Mouse (Mus musculus) heart, postnatal 14 days (tissue): ENCODE measurements around the gene Fxyd1. TPM values are rescaled to one million over a fixed set of nuclear protein-coding genes. Genes with fewer than 3 reads are reported as not detected.

Source experiments
- DNase-seq, 2 experiments: peaks; one replicate each; pipeline ENCODE4 v3.0.0; 2021 to 2022
- intact Hi-C: fragments of 180-260 bp; cut with DNase I; formaldehyde crosslinking; loops from one replicate; pipeline ENCODE4 v1.15.1; 2025
- total RNA-seq, 2 experiments: library from RNA; stranded (reverse); gene quantifications; 2 replicates each; pipeline ENCODE4 v1.2.3; 2021

Fxyd1 gene
- total RNA-seq, 2 experiments from 2014 or later: 712 to 747 TPM

- intact Hi-C loops: no loop called here
- no peak for DNase-seq
Observed at GRCm38 (mm10) chr7:31081106-31081505, 24.1 kb upstream of the Fxyd1 start.

- DNase-seq: no peak
- intact Hi-C loops: no loop called here
Observed at GRCm38 (mm10) chr7:31080611-31081010, 23.6 kb upstream of the Fxyd1 start.

GRCm38 (mm10) chr7:31079670-31080069 is 22.7 kb upstream of the Fxyd1 start:
- no peak for DNase-seq

GRCm38 (mm10) chr7:31077885-31078445 is 21.0 kb upstream of the Fxyd1 start:
- intact Hi-C loops: loop anchor here (1.0 to 10.0 kb wide), 2 partner anchors 19 to 203 kb away; partner anchors contain the start of gene Lgi4
- peak; percentile 30 to 71 for DNase-seq

More at GRCm38 (mm10) chr7:31079670-31080069, 22.7 kb upstream of the Fxyd1 start:
- intact Hi-C loops: loop anchor here (10.0 kb wide), 1 partner anchor 205 kb away; no protein-coding TSS in a partner anchor

- intact Hi-C loops: loop anchor here (10.0 kb wide), 1 partner anchor 203 kb away; no protein-coding TSS in a partner anchor
- DNase-seq: no peak
Observed at GRCm38 (mm10) chr7:31077470-31077869, 20.5 kb upstream of the Fxyd1 start.

- DNase-seq: no peak
- intact Hi-C loops: loop anchor here (10.0 kb wide), 1 partner anchor 202 kb away; no protein-coding TSS in a partner anchor
Observed at GRCm38 (mm10) chr7:31076492-31076891, 19.5 kb upstream of the Fxyd1 start, which contains the start of gene Fxyd3. Fxyd3 (minus strand) TSS chr7:31076704.

- intact Hi-C loops: loop anchor here (10.0 kb wide), 1 partner anchor 200 kb away; no protein-coding TSS in a partner anchor
Observed at GRCm38 (mm10) chr7:31074713-31075069, 17.7 kb upstream of the Fxyd1 start.

GRCm38 (mm10) chr7:31074061-31074712 is 17.2 kb upstream of the Fxyd1 start:
- intact Hi-C loops: loop anchor here (10.0 kb wide), 1 partner anchor 199 kb away; no protein-coding TSS in a partner anchor
- DNase-seq: no peak

More at GRCm38 (mm10) chr7:31074713-31075069, 17.7 kb upstream of the Fxyd1 start:
- no peak for DNase-seq

GRCm38 (mm10) chr7:31073546-31073945 is 16.5 kb upstream of the Fxyd1 start:
- intact Hi-C loops: loop anchor here (10.0 kb wide), 1 partner anchor 199 kb away; no protein-coding TSS in a partner anchor
- no peak for DNase-seq

- intact Hi-C loops: loop anchor here (10.0 kb wide), 1 partner anchor 198 kb away; no protein-coding TSS in a partner anchor
- no peak for DNase-seq
Observed at GRCm38 (mm10) chr7:31072326-31072725, 15.3 kb upstream of the Fxyd1 start.

- no peak for DNase-seq
- intact Hi-C loops: loop anchor here (10.0 kb wide), 1 partner anchor 196 kb away; no protein-coding TSS in a partner anchor
Observed at GRCm38 (mm10) chr7:31070324-31070723, 13.3 kb upstream of the Fxyd1 start.

GRCm38 (mm10) chr7:31069491-31069890 is 12.5 kb upstream of the Fxyd1 start:
- intact Hi-C loops: no loop called here
- DNase-seq: no peak

GRCm38 (mm10) chr7:31067836-31068235 is 10.8 kb upstream of the Fxyd1 start:
- DNase-seq: no peak
- intact Hi-C loops: no loop called here

GRCm38 (mm10) chr7:31063074-31063560 is 6.1 kb upstream of the Fxyd1 start:
- intact Hi-C loops: no loop called here
- DNase-seq: no peak

- DNase-seq: no peak
- intact Hi-C loops: no loop called here
Observed at GRCm38 (mm10) chr7:31060621-31061010, 3.6 kb upstream of the Fxyd1 start.

GRCm38 (mm10) chr7:31059919-31060620 is 3.1 kb upstream of the Fxyd1 start:
- intact Hi-C loops: loop anchor here (1.0 to 5.0 kb wide), 3 partner anchors 18 to 112 kb away; no protein-coding TSS in a partner anchor
- no peak for DNase-seq

- DNase-seq: peak; percentile 92 to 96
- intact Hi-C loops: loop anchor here (1.0 to 5.0 kb wide), 3 partner anchors 19 to 113 kb away; no protein-coding TSS in a partner anchor
Observed at GRCm38 (mm10) chr7:31059108-31059507, 2.1 kb upstream of the Fxyd1 start, which contains the start of gene Lgi4. Lgi4 (plus strand) TSS chr7:31059342.

GRCm38 (mm10) chr7:31058211-31058610 is 1.2 kb upstream of the Fxyd1 start:
- intact Hi-C loops: loop anchor here (5.0 kb wide), 1 partner anchor 114 kb away; no protein-coding TSS in a partner anchor
- no peak for DNase-seq

- no peak for DNase-seq
- intact Hi-C loops: loop anchor here (5.0 kb wide), 1 partner anchor 115 kb away; no protein-coding TSS in a partner anchor
Observed at GRCm38 (mm10) chr7:31057730-31058129, 731 bp upstream of the Fxyd1 start.

- intact Hi-C loops: loop anchor here (5.0 kb wide), 1 partner anchor 116 kb away; no protein-coding TSS in a partner anchor
- no peak for DNase-seq
Observed at GRCm38 (mm10) chr7:31056448-31056847, 551 bp downstream of the Fxyd1 start.
